Mouse (Mus musculus) ES-E14 (cell line): ENCODE results near the gene Nav2.

Source experiments
- MAFK ChIP-seq: IDR thresholded peaks from 2 replicates; pipeline ENCODE4 v1.6.1; 2014; ENCODE audit warnings: mild to moderate bottlenecking, low read depth, low read length, inconsistent platforms; ENCODE audit not compliant: insufficient read depth
- ZNF384 ChIP-seq: IDR thresholded peaks from 2 replicates; pipeline ENCODE4 v1.6.1; 2012; ENCODE audit warnings: low read depth, low read length, inconsistent platforms

DNA sequence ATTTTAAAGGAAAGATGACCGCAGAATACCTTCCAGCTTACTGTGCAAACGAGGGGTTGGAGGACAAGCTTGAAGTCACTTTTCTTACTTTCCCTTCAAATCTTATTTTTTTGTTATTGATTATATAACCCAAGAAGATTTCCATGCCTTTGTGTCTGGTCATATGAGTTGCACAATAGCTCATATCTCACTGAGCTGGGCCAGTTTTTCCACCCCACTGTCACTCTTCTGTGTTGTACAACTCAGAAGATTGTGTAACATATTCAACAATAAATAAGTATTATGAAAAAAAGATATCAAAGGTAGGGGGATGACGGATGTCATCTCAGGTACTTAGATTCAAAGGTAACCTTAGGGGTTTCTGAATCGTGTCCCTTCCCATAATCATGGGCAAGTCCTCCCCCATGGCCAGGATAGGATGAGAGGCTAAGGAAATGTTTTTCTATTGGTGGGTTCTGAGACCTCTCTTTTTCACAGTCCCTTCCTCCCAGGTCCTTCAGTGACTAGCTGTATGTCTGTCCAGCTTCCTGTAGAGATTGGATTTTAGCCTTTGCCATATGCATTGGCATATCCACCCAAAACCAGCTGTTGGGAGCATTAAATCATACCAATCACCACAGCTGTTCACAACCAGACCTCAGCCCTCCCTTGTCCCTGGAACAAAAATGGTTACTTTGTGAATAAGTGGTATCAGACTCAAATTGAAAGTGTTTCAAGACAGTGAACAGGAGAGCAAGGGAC is 24.8 kb upstream of the Nav2 start:
- no peak for TF ChIP-seq MAFK
- no peak for TF ChIP-seq ZNF384
